Mouse (Mus musculus): Measurements from ENCODE around the gene Gnptab. TPM values are rescaled to one million over a fixed set of nuclear protein-coding genes. Genes with fewer than 3 reads are reported as not detected.
"Not testable (repeated sequence)": the region's sequence is repeated elsewhere in the genome, so short reads cannot be mapped to it uniquely, and the experiment has no call there.

Gnptab gene
- total RNA-seq, 2 experiments from 2014 or later = 25.2 to 28.7 TPM

DNA sequence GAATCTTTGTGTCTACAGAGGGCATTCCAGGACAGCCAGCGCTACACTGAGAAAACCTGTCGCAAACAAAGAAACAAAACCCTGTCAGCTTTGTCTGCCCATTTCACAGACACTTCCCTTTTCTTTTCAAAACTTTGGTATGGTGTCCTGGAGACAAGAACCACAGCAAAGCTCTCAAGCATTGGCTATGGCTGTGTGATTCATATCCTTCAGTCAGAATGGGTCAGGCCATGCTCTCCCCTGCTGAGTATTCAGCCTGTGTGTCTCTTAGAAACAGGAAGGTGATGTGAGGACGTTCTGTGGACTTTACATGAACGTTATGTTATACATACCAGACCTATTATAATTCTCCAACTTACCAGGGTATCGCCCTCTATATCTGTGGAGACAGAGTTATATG lies 38.8 kb downstream of the Gnptab start:
- no peak for DNase-seq

DNA sequence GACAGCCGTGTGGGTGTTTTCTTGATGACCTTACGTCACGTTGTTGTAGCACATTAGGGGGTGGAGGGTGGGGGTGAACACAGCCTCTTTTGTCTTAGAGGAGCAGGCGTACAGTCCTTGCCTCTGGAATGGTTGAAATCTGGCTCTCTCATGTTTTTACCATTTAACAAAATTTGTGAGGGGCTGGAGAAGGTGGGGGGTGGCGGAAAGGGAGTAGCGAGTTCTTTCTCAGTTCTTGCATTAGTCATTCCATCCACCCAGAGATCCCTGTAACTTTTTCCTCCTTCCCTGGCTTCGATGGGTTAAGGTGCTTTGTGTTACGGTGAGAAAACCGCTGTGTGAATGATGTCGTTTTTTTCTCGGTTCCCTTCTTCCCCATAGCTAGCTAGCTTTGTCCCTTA lies 41.2 kb downstream of the Gnptab start:
- DNase-seq = no peak

DNA sequence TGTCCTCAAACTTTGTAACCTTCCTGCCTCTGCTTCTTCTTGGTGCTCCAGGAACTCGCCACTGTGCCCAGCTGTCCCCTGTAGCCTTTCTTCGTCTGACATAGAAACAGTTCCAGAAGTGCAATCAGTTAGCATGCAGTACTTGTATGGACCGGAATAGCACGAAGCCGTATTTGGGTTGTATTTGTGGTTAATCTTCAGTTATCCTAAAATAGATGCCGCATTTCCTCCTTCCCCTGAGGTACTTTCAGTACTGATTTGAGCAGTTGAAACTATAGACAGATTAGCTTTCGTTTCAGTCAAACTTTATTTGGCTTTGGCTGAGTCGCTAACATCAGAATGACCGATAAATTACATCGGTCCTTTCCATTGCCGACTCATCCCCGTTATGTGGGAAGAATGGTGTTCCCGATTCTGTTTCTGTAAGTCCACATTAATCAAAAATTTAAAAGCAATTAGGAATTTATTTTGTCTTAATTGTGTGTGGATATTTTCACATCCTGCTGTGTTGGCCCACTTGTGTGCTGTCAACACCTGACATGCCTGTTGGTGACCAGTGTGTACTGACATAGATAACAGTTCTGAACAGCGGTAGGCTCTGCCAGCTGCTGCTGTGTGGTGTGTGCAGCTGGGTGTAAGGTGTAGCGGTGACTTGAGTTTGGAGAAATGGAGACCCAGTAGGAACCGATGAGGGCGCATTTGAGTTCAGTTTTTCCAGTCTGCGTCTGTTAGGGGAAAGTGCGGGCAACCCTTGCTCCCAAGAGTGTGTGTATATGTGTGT lies 41.9 kb downstream of the Gnptab start:
- no peak for DNase-seq

DNA sequence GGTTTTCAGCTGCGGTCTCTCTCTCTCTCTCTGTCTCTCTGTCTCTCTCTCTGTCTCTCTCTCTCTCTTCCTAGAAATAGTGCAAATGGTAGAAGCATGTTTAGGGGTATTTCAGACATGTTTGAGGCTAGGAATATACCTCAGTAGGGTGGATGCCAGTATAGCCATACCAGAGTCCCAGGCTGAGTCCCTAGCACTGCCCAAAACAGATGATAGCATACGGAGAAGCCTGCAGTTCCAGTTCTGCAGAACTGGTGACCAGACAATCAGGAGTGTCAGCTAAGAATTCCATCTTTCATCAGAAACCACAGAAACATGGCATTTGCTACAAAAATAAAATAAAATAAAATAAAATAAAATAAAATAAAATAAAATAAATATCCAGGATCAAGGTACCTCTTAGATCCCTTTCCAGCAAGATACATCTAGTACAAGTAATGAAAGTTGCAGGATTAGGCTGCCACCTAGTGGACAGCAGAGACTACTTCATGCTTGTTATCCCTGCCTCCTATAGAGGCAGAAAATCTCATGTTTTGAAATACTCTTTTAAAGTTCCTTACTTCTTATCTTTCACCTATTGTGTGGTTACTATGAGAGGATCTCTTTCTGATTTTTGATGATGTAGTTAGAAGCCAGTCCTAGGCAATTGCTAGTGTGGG lies 47.4 kb downstream of the Gnptab start:
- peak; percentile 37 to 79 for DNase-seq

DNA sequence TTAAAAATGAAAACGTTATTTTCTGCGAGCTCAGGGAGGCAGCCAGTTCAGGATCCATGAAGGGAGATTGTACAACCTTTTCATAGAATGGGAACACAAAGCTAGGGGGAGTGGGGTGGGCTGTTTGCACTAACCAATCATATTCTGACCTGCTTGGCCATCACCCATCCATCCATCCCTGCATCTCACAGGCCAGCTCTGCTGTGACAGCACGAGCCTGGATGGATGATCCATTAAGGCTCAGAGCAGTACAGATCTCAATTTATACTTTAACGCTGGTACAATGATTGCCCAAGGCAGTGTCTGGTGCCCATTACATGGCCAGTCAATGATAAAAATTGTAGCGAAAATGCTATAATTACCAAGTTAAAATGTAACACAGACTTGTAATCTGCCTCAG lies 48.0 kb downstream of the Gnptab start:
- DNase-seq = no peak

DNA sequence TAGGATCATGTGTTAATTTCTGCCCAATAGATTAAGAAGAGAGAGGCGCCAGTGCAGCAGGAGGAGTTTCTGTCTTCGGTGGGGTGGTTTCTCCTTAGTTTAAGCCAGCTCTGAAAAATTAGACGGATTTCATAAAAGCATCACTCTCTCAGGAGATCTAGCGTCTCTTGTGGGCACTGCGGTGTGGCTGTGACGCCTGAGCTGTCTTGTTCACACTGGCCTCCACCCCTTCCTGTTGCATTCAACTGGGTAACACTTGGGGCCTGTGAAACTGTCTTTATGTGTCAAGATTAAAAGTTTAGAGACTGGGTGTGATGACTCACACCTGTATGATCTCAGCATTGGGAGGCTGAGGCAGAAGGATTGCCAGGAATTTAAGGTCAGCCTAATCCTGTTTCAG lies 49.1 kb downstream of the Gnptab start:
- DNase-seq = no peak

DNA sequence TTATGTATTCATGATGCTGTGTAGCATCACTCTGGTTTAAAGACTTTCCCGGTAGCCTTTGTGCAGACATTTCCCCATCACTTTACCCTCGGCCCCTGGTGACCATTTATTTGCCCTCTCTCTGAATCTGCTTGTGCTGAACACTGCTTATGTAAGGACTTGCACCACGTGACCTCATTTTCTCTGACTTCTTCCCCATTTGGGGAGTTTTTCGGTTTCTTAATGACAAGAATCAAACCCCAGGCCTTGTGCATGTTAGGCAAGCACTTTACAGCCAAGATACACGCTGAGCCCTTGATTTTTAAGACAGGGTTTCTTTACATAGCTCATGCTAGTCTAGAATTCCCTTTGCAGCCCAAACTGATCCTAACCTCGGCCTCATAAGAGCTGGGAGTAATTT lies 62.3 kb downstream of the Gnptab start:
- peak in 1 of 2 experiments; percentile 18 for DNase-seq

DNA sequence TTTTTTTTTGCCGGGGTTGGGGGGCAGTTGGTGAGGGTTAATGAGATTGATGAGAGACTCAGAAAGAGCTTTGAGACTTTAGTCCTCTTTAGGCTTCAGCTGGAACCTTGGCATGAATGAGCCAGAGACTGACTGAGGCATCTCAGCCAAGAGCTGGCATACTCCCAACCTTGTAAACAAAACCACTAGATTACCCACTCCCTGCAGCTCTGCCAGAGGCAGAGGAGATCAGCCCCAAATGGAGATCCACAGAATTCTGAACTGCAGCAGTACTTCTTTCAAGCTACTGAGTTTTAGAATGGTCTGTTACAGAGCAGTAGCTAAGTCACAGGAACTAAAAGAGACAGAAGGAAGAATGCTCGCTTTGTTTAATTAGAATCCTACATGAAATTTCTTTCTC lies 72.3 kb downstream of the Gnptab start:
- peak; percentile 51 to 60 for DNase-seq

DNA sequence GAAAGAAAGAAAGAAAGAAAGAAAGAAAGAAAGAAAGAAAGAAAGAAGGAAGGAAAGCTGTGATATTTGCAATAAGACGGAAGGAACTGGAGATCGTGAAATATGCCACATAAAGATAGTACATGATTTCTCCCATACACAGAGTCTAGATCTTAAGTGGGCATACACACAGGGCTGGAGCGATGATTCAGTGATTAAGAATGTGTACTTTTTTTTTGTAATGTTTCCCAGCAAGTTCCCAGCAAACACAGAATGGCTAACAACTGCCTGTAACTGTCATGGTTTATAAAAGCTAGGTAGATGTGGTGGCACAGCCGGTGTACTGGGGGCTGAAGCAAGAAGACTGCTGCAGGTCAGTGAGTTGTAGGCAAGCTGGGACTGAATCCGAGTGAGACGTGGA lies 73.1 kb downstream of the Gnptab start:
- no peak for DNase-seq

DNA sequence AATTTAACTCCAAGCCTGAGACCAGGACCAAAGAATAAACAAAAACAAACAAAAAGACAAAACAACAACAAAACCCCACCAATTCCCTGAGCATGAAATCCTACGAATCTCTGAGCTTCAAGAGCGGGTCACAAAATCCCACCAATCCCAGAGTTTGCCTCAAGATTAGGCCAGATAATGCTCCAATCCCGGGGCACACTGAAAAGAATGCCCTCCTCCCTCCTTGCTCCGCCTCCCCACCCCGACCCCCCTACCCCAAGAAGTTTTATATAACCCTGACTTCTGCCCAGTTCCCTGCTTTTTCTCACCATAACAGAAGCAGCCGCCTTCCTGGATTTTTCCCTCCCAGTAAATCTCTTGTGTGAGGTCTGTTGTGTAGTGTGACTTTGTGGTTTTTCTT lies 78.9 kb downstream of the Gnptab start:
- DNase-seq = no peak

DNA sequence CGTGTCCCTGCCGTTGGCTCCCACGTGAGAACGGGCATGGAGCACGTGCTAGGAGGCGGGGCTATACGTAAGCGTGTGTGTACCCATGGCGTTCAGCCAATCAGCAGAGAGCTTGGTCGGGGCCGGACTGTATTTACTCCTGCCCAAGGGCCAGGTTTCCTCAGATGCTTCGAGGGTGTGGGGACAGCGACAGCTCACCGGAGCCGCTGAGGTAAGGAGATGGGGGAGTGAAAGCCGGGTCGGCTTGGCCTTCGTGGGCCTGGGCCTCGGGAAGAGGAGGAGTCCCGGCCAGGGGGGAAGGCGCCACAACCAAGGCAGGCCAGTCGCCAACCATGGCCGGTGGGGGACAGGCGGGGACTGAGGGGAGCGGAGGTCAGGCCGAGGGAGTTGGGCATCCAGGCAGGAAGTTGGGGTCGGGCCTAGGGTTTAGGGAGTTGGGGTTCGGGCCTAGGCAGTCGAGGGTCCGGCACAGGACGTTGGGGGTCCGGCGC lies 80.6 kb downstream of the Gnptab start, which contains the start of gene Sycp3:
Gene Sycp3 (plus strand): TSS at position 68 of the 491 bp plus-strand sequence.
- no peak for DNase-seq

DNA sequence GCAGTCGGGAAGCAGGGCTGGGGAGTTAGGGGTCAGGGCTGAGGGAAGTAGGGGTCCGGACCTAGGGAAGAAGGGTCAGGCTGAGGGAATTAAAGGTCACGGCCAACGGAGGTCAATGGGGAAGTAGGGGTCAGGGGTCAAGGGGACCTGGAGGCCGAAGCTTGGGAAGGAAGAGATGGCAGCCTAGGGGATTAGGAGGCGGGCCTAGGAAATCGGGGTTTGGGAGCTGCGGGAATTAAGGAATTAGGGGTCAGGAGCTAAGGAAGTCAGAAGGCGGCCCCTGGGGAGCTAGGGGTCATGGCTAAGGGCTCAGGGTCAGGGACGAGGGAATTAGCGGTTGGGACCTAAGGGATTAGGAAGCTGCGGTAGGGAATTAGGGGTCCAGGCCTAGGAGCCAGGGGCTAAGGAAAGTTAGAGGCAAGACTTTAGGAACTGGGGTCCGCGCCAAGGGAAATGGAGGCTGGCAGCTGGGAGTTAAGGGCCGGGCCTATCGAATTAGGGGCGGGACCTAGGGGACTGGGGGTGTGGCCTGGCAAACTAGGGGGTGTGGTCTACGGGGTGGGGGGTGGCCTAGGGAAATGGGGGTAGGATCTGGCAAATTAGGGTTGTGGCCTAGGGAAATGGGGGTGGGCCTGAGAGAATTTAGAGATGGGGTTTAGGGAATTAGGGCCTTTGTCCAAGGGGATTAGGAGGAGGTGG lies 81.3 kb downstream of the Gnptab start:
- DNase-seq = no peak

DNA sequence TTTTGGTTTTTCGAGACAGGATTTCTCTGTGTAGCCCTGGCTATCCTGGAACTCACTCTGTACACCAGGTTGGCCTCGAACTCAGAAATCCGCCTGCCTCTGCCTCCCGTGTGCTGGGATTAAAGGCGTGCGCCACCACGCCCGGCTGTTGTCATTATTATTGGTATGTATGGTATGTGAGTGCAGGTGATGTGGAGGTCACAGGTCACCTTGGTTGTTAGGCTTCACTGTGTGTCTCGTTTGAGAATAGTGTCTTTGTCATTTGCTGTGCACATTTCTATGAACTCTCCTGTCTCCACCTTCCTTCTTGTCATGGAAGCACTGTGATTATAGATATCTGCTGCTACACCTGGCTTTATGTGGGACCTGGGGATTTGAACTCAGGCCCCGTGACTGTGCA lies 103.9 kb downstream of the Gnptab start:
- not testable (repeated sequence) for DNase-seq

DNA sequence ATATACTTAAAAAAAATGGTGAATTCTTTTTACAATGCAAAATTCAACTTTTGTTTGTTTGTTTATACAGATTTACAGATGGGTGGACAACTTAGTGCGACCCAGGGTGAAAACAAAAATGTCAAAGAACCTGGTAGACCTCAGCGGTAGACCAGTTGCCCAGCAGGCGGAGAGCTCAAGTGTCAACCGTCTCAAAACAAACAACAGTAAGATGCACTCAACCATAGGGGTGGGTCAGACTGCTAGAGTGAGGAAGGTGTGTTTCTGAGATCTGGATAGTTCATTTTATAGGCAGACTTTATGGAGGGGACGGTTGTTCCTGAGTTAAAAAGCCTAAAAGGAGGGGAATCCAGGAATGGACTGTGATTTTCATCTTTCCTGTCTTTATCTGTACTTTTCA lies 109.7 kb downstream of the Gnptab start:
- no peak for DNase-seq

DNA sequence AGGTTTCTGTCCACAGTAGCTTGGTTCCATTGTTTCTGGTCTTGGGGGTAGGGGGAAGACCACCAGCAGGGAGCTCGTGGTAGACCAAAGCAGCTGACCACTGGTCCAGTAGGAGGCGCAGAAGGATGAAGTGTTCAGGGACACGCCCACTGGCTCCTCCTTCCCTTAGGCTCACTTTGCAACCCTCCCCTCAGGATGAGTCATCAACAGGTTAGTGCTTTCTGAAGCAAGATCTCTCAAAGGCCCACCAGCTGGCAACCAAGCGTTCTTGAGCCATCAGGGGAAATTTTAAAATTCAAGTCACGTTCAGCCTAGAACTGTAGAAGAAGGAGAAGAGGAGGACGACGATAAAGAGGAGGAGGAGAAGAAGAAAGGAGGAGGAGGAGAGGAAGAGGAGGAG lies 112.7 kb downstream of the Gnptab start:
- peak in 1 of 2 experiments; percentile 5 for DNase-seq

DNA sequence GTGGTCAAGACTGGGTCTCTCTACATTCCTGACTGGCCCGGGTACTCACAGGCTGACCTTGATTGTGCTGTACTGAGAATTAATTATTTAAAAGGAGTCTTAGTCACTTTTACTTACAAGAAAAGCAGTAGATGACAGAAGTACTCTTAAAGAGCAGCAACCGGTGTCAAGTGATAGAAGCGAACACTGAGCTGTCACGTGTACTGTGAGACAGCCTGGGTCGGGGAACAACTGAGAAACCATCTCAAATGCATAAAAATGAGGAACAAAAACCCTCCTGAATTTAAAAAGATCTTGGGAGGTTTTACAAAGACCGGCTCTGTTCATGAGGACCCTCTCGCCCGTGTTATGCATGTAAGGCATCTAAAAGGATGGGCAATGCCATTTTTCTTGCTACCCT lies 113.7 kb downstream of the Gnptab start:
- DNase-seq = no peak

DNA sequence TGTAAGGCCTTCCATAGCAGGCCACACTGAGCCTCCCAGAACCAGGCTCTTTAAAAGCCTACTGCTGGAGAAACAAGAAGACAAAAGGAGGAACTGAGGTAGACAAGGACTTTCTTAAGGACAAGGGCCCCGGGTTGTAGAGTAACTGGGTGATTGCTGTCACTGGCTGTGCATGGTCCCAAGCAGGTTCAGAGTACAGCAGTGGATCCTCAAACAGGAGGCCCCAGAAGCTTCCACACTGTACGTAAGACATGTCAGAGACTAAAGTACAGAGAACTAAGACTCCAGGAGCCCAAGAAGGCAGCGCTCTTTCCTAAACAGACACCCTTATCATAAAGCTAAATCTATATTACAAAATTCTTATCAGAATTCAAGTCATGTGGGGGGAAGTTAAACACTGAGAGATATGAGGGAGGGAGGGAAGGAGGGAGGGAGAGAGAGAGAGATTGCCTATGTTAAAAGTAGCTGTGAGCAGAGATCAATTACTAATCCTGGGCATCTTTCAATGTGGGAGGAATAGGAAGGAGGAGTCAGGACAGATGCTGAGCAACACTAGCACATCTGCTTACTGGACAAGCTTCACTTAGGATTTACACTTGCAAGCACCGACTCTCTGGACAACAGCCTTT lies 116.1 kb downstream of the Gnptab start:
- no peak for DNase-seq

Other genes starting within 250 kb of the Gnptab start
- 1 to 10 TPM in 1 of 2 experiments, under 1 TPM in 1; 0.96 to 1.6 TPM for gene Parpbp, start 232.2 kb upstream of the Gnptab start, total RNA-seq (2021)
- 10 to 100 TPM; 10.5 to 10.7 TPM for gene Nup37, start 232.1 kb upstream of the Gnptab start, total RNA-seq (2021)
- 10 to 100 TPM; 51.6 to 65.0 TPM for gene Washc3, start 178.0 kb upstream of the Gnptab start, total RNA-seq (2021)
- 10 to 100 TPM; 10.6 to 19.6 TPM for gene Dram1, start 52 bp upstream of the Gnptab start, total RNA-seq (2021)
- gene Sycp3, start 80.4 kb downstream of the Gnptab start, total RNA-seq (2021) = 1 to 10 TPM; 1.1 to 3.9 TPM
- gene Chpt1, start 124.9 kb downstream of the Gnptab start, total RNA-seq (2021) = 100 to 1,000 TPM; 342 to 431 TPM
- 1 to 10 TPM; 1.2 to 2.0 TPM for gene Mybpc1, start 226.0 kb downstream of the Gnptab start, total RNA-seq (2021)